Mouse (Mus musculus): ENCODE data around the gene Arhgdib. TPM values are rescaled to one million over a fixed set of nuclear protein-coding genes. Genes with fewer than 3 reads are reported as not detected.

Arhgdib gene
- polyA plus RNA-seq, 1 experiment = 3.0 TPM

GRCm38 (mm10) chr6:136922871-136923270, 18.8 kb downstream of the Arhgdib start:
- Histone ChIP-seq H3K36me3 (ENCODE audit: control insufficient read depth, insufficient read depth, low read length, poor library complexity, severe bottlenecking) (no peaks in the 10 kb centered on the region), H3K27ac (ENCODE audit: insufficient read depth, low read length) (no peak overlapping the region), H3K4me3 (ENCODE audit: low read depth, low read length) (no peak overlapping the region), H3K9me3 (replicated peaks; ENCODE audit: control insufficient read depth, insufficient read depth, low read length, poor library complexity, severe bottlenecking) (no peaks in the 10 kb centered on the region), H3K27me3 (ENCODE audit: control insufficient read depth, insufficient read depth, low read length, poor library complexity, severe bottlenecking) (no peaks in the 10 kb centered on the region), H3K9ac (ENCODE audit: low read depth, poor library complexity, severe bottlenecking) (no peak overlapping the region), H3K4me1 (ENCODE audit: control insufficient read depth, insufficient read depth, low read length) (no peaks in the 10 kb centered on the region)
- TF ChIP-seq POLR2A (IDR thresholded peaks at IDR 0.05; ENCODE audit: insufficient read depth, low read length) (no peak), CTCF (IDR thresholded peaks at IDR 0.05; ENCODE audit: low read depth, low read length) (no peak), EP300 (IDR thresholded peaks at IDR 0.05; ENCODE audit: insufficient read depth, low read depth, low read length) (no peak)

- H3K4me1 ChIP-seq (ENCODE audit: control insufficient read depth, insufficient read depth, low read length) = no peaks in the 10 kb centered on the region
- H3K9me3 ChIP-seq (replicated peaks; ENCODE audit: control insufficient read depth, insufficient read depth, low read length, poor library complexity, severe bottlenecking) = no peaks in the 10 kb centered on the region
- H3K27ac ChIP-seq (ENCODE audit: insufficient read depth, low read length) = no peak within 1 kb of the TSS
- no peak within 1 kb of the TSS for H3K4me3 ChIP-seq (ENCODE audit: low read depth, low read length)
- no peaks in the 10 kb centered on the region for H3K36me3 ChIP-seq (ENCODE audit: control insufficient read depth, insufficient read depth, low read length, poor library complexity, severe bottlenecking)
- H3K9ac ChIP-seq (ENCODE audit: low read depth, poor library complexity, severe bottlenecking) = no peak within 1 kb of the TSS
- H3K27me3 ChIP-seq (ENCODE audit: control insufficient read depth, insufficient read depth, low read length, poor library complexity, severe bottlenecking) = no peaks in the 10 kb centered on the region
- TF ChIP-seq EP300 (IDR thresholded peaks at IDR 0.05; ENCODE audit: insufficient read depth, low read depth, low read length) (no peak), POLR2A (IDR thresholded peaks at IDR 0.05; ENCODE audit: insufficient read depth, low read length) (no peak), CTCF (IDR thresholded peaks at IDR 0.05; ENCODE audit: low read depth, low read length) (no peak)
Measured at GRCm38 (mm10) chr6:136922080-136922479, 19.6 kb downstream of the Arhgdib start, which contains the start of gene Erp27. Gene Erp27 (minus strand): TSS chr6:136922180.

- Histone ChIP-seq H3K4me1 (ENCODE audit: control insufficient read depth, insufficient read depth, low read length) (no peaks in the 10 kb centered on the region), H3K27ac (ENCODE audit: insufficient read depth, low read length) (no peak overlapping the region), H3K4me3 (ENCODE audit: low read depth, low read length) (no peak overlapping the region), H3K9ac (ENCODE audit: low read depth, poor library complexity, severe bottlenecking) (no peak overlapping the region), H3K27me3 (ENCODE audit: control insufficient read depth, insufficient read depth, low read length, poor library complexity, severe bottlenecking) (no peaks in the 10 kb centered on the region), H3K36me3 (ENCODE audit: control insufficient read depth, insufficient read depth, low read length, poor library complexity, severe bottlenecking) (no peaks in the 10 kb centered on the region), H3K9me3 (replicated peaks; ENCODE audit: control insufficient read depth, insufficient read depth, low read length, poor library complexity, severe bottlenecking) (no peaks in the 10 kb centered on the region)
- no peak for TF ChIP-seq CTCF (IDR thresholded peaks at IDR 0.05; ENCODE audit: low read depth, low read length)
- no peak for TF ChIP-seq POLR2A (IDR thresholded peaks at IDR 0.05; ENCODE audit: insufficient read depth, low read length)
- TF ChIP-seq EP300 (IDR thresholded peaks at IDR 0.05; ENCODE audit: insufficient read depth, low read depth, low read length) = no peak
Measured at GRCm38 (mm10) chr6:136921601-136922000, 20.1 kb downstream of the Arhgdib start.

GRCm38 (mm10) chr6:136920320-136921257, 21.1 kb downstream of the Arhgdib start:
- no peak for TF ChIP-seq POLR2A (IDR thresholded peaks at IDR 0.05; ENCODE audit: insufficient read depth, low read length)
- TF ChIP-seq EP300 (IDR thresholded peaks at IDR 0.05; ENCODE audit: insufficient read depth, low read depth, low read length) = no peak
- H3K36me3 ChIP-seq (ENCODE audit: control insufficient read depth, insufficient read depth, low read length, poor library complexity, severe bottlenecking) = no peaks in the 10 kb centered on the region
- no peaks in the 10 kb centered on the region for H3K27me3 ChIP-seq (ENCODE audit: control insufficient read depth, insufficient read depth, low read length, poor library complexity, severe bottlenecking)
- H3K27ac ChIP-seq (ENCODE audit: insufficient read depth, low read length) = no peak overlapping the region
- no peaks in the 10 kb centered on the region for H3K4me1 ChIP-seq (ENCODE audit: control insufficient read depth, insufficient read depth, low read length)
- H3K9ac ChIP-seq (ENCODE audit: low read depth, poor library complexity, severe bottlenecking) = no peak overlapping the region
- no peak overlapping the region for H3K4me3 ChIP-seq (ENCODE audit: low read depth, low read length)
- no peaks in the 10 kb centered on the region for H3K9me3 ChIP-seq (replicated peaks; ENCODE audit: control insufficient read depth, insufficient read depth, low read length, poor library complexity, severe bottlenecking)

GRCm38 (mm10) chr6:136917885-136918284, 23.8 kb downstream of the Arhgdib start:
- no peaks in the 10 kb centered on the region for H3K27me3 ChIP-seq (ENCODE audit: control insufficient read depth, insufficient read depth, low read length, poor library complexity, severe bottlenecking)
- no peak overlapping the region for H3K9ac ChIP-seq (ENCODE audit: low read depth, poor library complexity, severe bottlenecking)
- no peak overlapping the region for H3K27ac ChIP-seq (ENCODE audit: insufficient read depth, low read length)
- no peaks in the 10 kb centered on the region for H3K9me3 ChIP-seq (replicated peaks; ENCODE audit: control insufficient read depth, insufficient read depth, low read length, poor library complexity, severe bottlenecking)
- no peaks in the 10 kb centered on the region for H3K4me1 ChIP-seq (ENCODE audit: control insufficient read depth, insufficient read depth, low read length)
- no peak overlapping the region for H3K4me3 ChIP-seq (ENCODE audit: low read depth, low read length)
- H3K36me3 ChIP-seq (ENCODE audit: control insufficient read depth, insufficient read depth, low read length, poor library complexity, severe bottlenecking) = no peaks in the 10 kb centered on the region
- no peak for TF ChIP-seq EP300 (IDR thresholded peaks at IDR 0.05; ENCODE audit: insufficient read depth, low read depth, low read length)
- no peak for TF ChIP-seq CTCF (IDR thresholded peaks at IDR 0.05; ENCODE audit: low read depth, low read length)
- TF ChIP-seq POLR2A (IDR thresholded peaks at IDR 0.05; ENCODE audit: insufficient read depth, low read length) = no peak

- no peaks in the 10 kb centered on the region for H3K9me3 ChIP-seq (replicated peaks; ENCODE audit: control insufficient read depth, insufficient read depth, low read length, poor library complexity, severe bottlenecking)
- no peaks in the 10 kb centered on the region for H3K4me1 ChIP-seq (ENCODE audit: control insufficient read depth, insufficient read depth, low read length)
- no peak overlapping the region for H3K9ac ChIP-seq (ENCODE audit: low read depth, poor library complexity, severe bottlenecking)
- no peaks in the 10 kb centered on the region for H3K36me3 ChIP-seq (ENCODE audit: control insufficient read depth, insufficient read depth, low read length, poor library complexity, severe bottlenecking)
- H3K27me3 ChIP-seq (ENCODE audit: control insufficient read depth, insufficient read depth, low read length, poor library complexity, severe bottlenecking) = no peaks in the 10 kb centered on the region
- H3K4me3 ChIP-seq (ENCODE audit: low read depth, low read length) = no peak overlapping the region
- no peak for TF ChIP-seq EP300 (IDR thresholded peaks at IDR 0.05; ENCODE audit: insufficient read depth, low read depth, low read length)
- TF ChIP-seq CTCF (IDR thresholded peaks at IDR 0.05; ENCODE audit: low read depth, low read length) = no peak
- no peak for TF ChIP-seq POLR2A (IDR thresholded peaks at IDR 0.05; ENCODE audit: insufficient read depth, low read length)
- H3K27ac ChIP-seq (ENCODE audit: insufficient read depth, low read length) = no peak overlapping the region
Measured at GRCm38 (mm10) chr6:136915721-136916395, 25.8 kb downstream of the Arhgdib start.
